Mouse (Mus musculus) small intestine, adult 2 months (tissue): ENCODE results near the gene P2rx3. TPM values are rescaled to one million over a fixed set of nuclear protein-coding genes. Genes with fewer than 3 reads are reported as not detected.

Experiments
- H3K27ac ChIP-seq: fragments of 200-500 bp; 2 replicates; pipeline ENCODE4 v1.5.1; 2012; ENCODE audit warnings: low read depth, low read length, control low read depth, inconsistent platforms; ENCODE audit not compliant: insufficient read depth
- H3K27me3 ChIP-seq: fragments of 200-500 bp; 2 replicates; pipeline ENCODE4 v1.6.1; 2012; ENCODE audit warnings: mild to moderate bottlenecking, moderate library complexity, low read length, inconsistent platforms; ENCODE audit not compliant: control insufficient read depth, insufficient read depth
- H3K36me3 ChIP-seq: fragments of 200-500 bp; 2 replicates; pipeline ENCODE4 v1.6.1; 2012; ENCODE audit warnings: mild to moderate bottlenecking, low read length, control low read depth, inconsistent platforms; ENCODE audit not compliant: control insufficient read depth, insufficient read depth
- H3K4me1 ChIP-seq: fragments of 200-500 bp; 2 replicates; pipeline ENCODE4 v1.6.1; 2012; ENCODE audit warnings: low read length, inconsistent platforms, mixed read lengths; ENCODE audit not compliant: control insufficient read depth, insufficient read depth, insufficient read length
- H3K4me3 ChIP-seq: fragments of 200-500 bp; 2 replicates; pipeline ENCODE4 v1.5.1; 2012; ENCODE audit warnings: low read depth, mild to moderate bottlenecking, control low read depth, inconsistent platforms, low read length, moderate library complexity
- CTCF ChIP-seq: fragments of 200-500 bp; IDR thresholded peaks from 2 replicates; pipeline ENCODE4 v1.5.1; 2012; ENCODE audit warnings: low read depth, mild to moderate bottlenecking, control low read depth, inconsistent platforms, low read length, moderate library complexity, mixed read lengths; ENCODE audit not compliant: insufficient replicate concordance, insufficient read length; ENCODE audit errors: extremely low read depth
- POLR2A ChIP-seq: fragments of 200-500 bp; IDR thresholded peaks from 2 replicates; pipeline ENCODE4 v1.6.1; 2012; ENCODE audit warnings: low read depth, mild to moderate bottlenecking, control low read depth, inconsistent platforms, low read length, moderate library complexity
- whole genome bisulfite sequencing: fragments of 180-500 bp; shearing (Covaris S2); methylation state at CpG from one replicate; pipeline ENCODE4 v1.1.7; 2018; 5-methylcytosine and 5-hydroxymethylcytosine counted together
- polyA plus RNA-seq: library from polyadenylated mRNA; depleted of rRNA; stranded (reverse); fragments of >200 nt; gene quantifications from 2 replicates; pipeline ENCODE4 v1.2.3, GENCODE M21; 2012; rRNA removed

P2rx3 gene
- polyA plus RNA-seq, 1 experiment = 0.16 TPM

- Histone ChIP-seq H3K4me3 (no peak overlapping the region), H3K27me3 (no peaks in the 10 kb centered on the region), H3K27ac (no peak overlapping the region), H3K36me3 (no peaks in the 10 kb centered on the region; the same call in 1 of the 2 replicates), H3K4me1 (no peaks in the 10 kb centered on the region)
- no peak for TF ChIP-seq POLR2A
- no peak for TF ChIP-seq CTCF
- 81% methylated on average over 8 of the region's 8 CpGs for WGBS
These were observed 86.2 kb downstream of the P2rx3 start for GRCm38 (mm10) chr2:84951027-84951426.

- TF ChIP-seq POLR2A (no peak), CTCF (no peak)
- WGBS = 29% methylated on average over 2 of the region's 2 CpGs
- H3K27ac ChIP-seq = no peak overlapping the region
- no peaks in the 10 kb centered on the region for H3K4me1 ChIP-seq
- H3K36me3 ChIP-seq = no peaks in the 10 kb centered on the region; the same call in 1 of the 2 replicates
- no peak overlapping the region for H3K4me3 ChIP-seq
- no peaks in the 10 kb centered on the region for H3K27me3 ChIP-seq
These were observed 88.5 kb downstream of the P2rx3 start for GRCm38 (mm10) chr2:84948721-84949120.

Other genes with a start within 250 kb of the P2rx3 start
- gene Ube2l6, start 238.6 kb downstream of the P2rx3 start, polyA plus RNA-seq = 28.6 and 85.7 TPM in 2 replicates
- 0.06 TPM in 1 of 2 replicates, not detected in the other for gene Smtnl1, start 214.8 kb downstream of the P2rx3 start, polyA plus RNA-seq
- gene Timm10, start 210.5 kb downstream of the P2rx3 start, polyA plus RNA-seq = 28.6 and 32.0 TPM in 2 replicates
- 1.8 and 4.4 TPM in 2 replicates for gene Slc43a1, start 198.6 kb downstream of the P2rx3 start, polyA plus RNA-seq
- gene Rtn4rl2, start 150.8 kb downstream of the P2rx3 start, polyA plus RNA-seq = 4.8 and 11.8 TPM in 2 replicates
- gene Slc43a3, start 100.9 kb downstream of the P2rx3 start, polyA plus RNA-seq = 14.4 and 31.1 TPM in 2 replicates
- 0.49 and 1.1 TPM in 2 replicates for gene Prg2, start 57.0 kb downstream of the P2rx3 start, polyA plus RNA-seq
- gene Prg3, start 49.2 kb downstream of the P2rx3 start, polyA plus RNA-seq = not detected in 2 replicates
- 27.0 and 47.2 TPM in 2 replicates for gene Ssrp1, start 228 bp downstream of the P2rx3 start, polyA plus RNA-seq
- gene Tnks1bp1, start 10.6 kb upstream of the P2rx3 start, polyA plus RNA-seq = 29.6 and 36.9 TPM in 2 replicates
- 2.7 and 4.7 TPM in 2 replicates for gene Aplnr, start 98.8 kb upstream of the P2rx3 start, polyA plus RNA-seq
- gene Lrrc55, start 159.7 kb upstream of the P2rx3 start, polyA plus RNA-seq = 0.84 and 1.5 TPM in 2 replicates